Mouse (Mus musculus) Muller cell, postnatal 12 days (primary cell): ENCODE data around the gene Fndc9.

Experiments
- DNase-seq: peaks from one replicate; pipeline ENCODE4 v3.0.0-alpha.2; 2015; ENCODE audit errors: inconsistent ontology term

Fndc9 gene

GRCm38 (mm10) chr11:46276168-46276567 is 40.8 kb downstream of the Fndc9 start:
- no peak for DNase-seq

GRCm38 (mm10) chr11:46276778-46277177 is 41.4 kb downstream of the Fndc9 start:
- no peak for DNase-seq

- no peak for DNase-seq
These were observed 42.8 kb downstream of the Fndc9 start for GRCm38 (mm10) chr11:46278140-46278539.

GRCm38 (mm10) chr11:46278709-46279108 is 43.4 kb downstream of the Fndc9 start:
- no peak for DNase-seq

GRCm38 (mm10) chr11:46282612-46283011 is 47.3 kb downstream of the Fndc9 start:
- no peak for DNase-seq

- no peak for DNase-seq
These were observed 48.5 kb downstream of the Fndc9 start for GRCm38 (mm10) chr11:46283800-46284199.

GRCm38 (mm10) chr11:46286803-46287202 is 51.5 kb downstream of the Fndc9 start:
- no peak for DNase-seq

- no peak for DNase-seq
These were observed 52.8 kb downstream of the Fndc9 start for GRCm38 (mm10) chr11:46288091-46288490.

- no peak for DNase-seq
These were observed 53.7 kb downstream of the Fndc9 start for GRCm38 (mm10) chr11:46289022-46289421.
